Mouse (Mus musculus): ENCODE measurements around the gene Nek8. TPM values are rescaled to one million over a fixed set of nuclear protein-coding genes. Genes with fewer than 3 reads are reported as not detected.
A peak's percentile ranks its signal among the peaks of the same experiment; 100 is the strongest.

Gene Nek8
- polyA plus RNA-seq, 1 experiment from 2014 or later = 11.3 TPM

DNA sequence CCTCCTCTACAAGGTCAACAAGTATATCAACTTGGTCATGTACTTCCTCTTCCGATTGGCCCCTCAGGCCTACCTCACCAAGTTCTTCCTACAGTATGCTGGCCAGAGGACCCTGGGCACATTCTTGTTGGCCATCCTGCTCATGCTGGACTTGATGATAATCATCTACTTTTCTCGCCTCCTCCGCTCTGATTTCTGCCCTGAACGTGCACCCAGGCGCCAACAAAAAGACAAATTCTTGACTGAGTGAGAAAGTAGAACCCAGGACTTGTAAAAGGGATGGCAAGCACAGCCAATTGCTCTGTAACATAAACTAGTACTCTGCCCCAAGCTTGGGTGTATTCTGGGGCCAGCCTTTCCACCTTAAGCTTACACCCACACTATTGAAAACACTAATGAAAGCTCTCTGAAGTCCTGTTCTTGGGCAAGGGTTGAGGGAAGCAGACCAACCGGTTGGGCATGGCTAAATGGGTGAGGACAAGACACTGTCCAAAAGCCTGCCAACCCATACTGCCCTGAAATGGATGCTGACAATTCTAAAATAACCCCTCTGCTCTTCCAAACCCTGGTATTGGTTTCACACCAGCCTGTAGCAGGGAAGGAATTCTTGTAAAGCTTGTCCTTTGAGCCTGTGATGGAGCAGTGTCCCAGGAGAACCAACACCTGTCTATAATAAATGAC lies 3.7 kb upstream of the Nek8 start:
- Histone ChIP-seq H3K27me3 (ENCODE audit: insufficient read depth, poor library complexity, severe bottlenecking) (no peaks in the 10 kb centered on the region), H3K4me3 (peak overlapping the region; percentile 32), H3K27ac (no peak overlapping the region), H3K36me3 (peaks cover 42% of the 10 kb centered on the region), H3K9me3 (no peaks in the 10 kb centered on the region), H3K4me1 (replicated peaks) (peaks cover 70% of the 10 kb centered on the region)
- 79% methylated on average over 6 of the region's 6 CpGs for WGBS
- DNase-seq (ENCODE audit: low spot score) = no peak

DNA sequence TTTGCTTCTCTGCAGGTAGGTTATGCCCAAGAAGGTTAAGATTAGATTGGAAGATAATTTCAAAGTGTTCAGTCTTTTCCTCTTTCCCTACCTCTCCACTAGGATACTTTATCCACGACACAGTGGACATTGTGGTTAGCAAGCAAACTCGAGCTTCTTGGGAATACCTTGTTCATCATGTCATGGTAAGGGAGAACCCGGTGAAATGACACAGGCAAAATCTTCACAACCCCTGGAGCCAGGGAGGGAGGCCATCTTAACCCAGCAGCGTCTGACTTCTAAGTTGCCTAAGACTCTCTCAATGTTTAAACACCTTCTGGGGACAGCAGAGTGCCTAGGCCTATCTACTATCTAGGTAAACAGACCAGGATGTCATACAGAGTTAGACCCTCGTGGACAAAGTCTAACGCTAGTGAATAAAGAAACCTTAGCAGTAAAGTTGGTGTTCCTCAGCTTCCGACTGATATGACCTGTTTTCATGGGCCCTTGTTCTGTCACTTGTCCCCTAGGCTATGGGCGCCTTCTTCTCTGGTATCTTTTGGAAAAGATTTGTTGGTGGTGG lies 3.0 kb upstream of the Nek8 start:
- Histone ChIP-seq H3K4me3 (peak overlapping the region; percentile 62), H3K4me1 (replicated peaks) (peaks cover 70% of the 10 kb centered on the region), H3K27me3 (ENCODE audit: insufficient read depth, poor library complexity, severe bottlenecking) (no peaks in the 10 kb centered on the region), H3K36me3 (peaks cover 42% of the 10 kb centered on the region), H3K9me3 (no peaks in the 10 kb centered on the region), H3K27ac (no peak overlapping the region)
- DNase-seq (ENCODE audit: low spot score) = no peak
- WGBS = 31% methylated on average over 8 of the region's 8 CpGs

DNA sequence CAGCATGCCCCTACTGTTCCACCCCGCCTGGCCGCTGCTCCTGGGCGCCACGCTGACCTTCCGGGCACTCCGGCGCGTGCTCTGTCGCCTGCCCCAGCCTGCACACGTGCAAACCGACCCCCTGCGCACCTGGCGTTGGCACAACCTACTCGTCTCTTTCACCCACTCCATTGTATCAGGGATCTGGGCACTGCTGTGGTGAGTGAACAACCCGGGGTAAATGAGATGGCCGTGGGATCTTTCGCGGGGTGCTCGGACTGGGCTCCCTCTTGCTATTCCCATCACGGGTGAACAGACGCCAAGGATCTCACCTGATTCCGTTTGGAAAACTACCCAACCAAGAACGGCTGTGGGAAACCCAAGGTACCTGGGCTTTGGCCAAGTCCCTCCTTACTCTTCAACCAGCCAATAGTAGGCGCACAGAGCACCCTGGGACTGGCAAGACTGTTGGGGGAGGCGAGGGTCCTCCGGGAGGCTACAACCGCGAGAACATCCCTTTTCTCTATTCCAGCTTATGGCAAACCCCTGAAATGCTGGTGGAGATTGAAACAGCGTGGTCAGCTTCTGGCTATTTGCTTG lies 2.5 kb upstream of the Nek8 start:
- H3K4me1 ChIP-seq (replicated peaks) = peaks cover 66% of the 10 kb centered on the region
- WGBS = under 1% methylated on average over 29 of the region's 29 CpGs
- peak overlapping the region; percentile 93 for H3K27ac ChIP-seq
- peak overlapping the region; percentile 62 for H3K4me3 ChIP-seq
- H3K36me3 ChIP-seq = peaks cover 42% of the 10 kb centered on the region
- no peaks in the 10 kb centered on the region for H3K9me3 ChIP-seq
- DNase-seq (ENCODE audit: low spot score) = peak; percentile 58
- no peaks in the 10 kb centered on the region for H3K27me3 ChIP-seq (ENCODE audit: insufficient read depth, poor library complexity, severe bottlenecking)

DNA sequence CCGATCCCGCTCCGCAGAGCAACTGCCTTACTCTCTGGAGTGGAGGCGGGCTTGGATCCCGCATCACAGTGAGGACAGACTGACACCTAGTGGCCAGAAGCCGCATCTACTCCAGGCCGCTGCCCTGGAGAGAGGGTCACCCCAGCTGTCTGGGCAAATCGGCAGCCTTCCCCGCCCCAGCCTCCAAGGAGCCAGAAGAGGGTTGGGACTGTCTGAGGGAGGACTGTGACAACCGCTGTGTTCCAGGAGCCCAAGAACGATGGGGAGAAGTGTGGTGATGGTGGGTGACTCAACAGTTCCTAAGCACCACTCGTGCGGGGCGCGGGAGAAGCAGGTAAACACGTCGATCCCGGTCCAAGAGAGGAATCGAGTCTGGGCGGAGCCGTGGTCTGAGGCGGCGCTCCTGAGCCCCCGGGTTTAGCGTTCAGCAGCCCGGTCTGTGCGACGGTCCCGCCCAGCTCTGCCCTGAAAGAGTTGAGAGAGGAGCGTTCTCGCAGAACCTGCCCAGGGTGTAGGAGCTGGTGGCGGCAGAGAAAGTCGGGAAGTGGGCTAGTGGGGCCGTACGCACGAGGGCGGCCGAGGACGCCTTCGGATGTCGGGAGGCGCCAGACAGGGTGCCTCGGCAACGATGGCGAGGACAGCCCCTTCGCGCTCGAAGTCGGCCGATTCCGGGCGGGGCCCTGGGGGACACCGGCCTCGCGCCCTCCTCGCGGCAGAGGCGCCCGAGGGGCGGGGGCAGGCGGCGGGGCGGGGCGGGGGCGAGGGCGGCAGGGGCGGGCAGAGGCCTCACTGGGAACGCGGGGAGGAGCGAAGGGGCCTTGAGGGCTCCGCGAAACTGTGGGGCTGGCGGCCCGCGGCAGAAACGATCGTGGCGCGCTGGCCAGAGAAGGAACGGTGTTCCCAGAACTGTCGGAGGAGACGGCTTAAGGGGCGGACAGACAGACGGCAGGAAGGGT lies 1.7 kb upstream of the Nek8 start:
- peaks cover 42% of the 10 kb centered on the region for H3K36me3 ChIP-seq

DNA sequence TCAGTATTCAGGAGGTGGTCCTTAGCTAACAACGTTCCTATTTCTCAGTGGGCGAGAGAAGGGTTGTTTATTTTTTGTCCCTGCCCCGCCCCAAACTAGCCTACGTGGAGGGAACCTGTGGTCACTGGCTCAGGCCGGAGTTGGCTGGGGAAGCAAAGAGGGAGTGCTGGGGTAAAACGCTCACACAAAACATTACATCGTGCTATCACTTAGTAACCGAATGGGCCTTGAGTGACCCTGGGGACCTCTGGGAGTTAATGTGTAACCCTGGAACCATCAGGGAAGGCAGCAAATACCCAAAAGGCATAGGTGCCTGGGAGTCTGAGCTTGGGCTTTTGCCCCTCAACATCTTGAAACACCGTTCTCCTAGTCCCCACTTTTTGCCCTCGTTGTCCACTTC lies 962 bp upstream of the Nek8 start:
- Histone ChIP-seq H3K27ac (peak overlapping the region; percentile 93), H3K36me3 (peaks cover 40% of the 10 kb centered on the region), H3K27me3 (ENCODE audit: insufficient read depth, poor library complexity, severe bottlenecking) (no peaks in the 10 kb centered on the region), H3K4me1 (replicated peaks) (peaks cover 62% of the 10 kb centered on the region), H3K4me3 (peak overlapping the region; percentile 62), H3K9me3 (no peaks in the 10 kb centered on the region)
- WGBS = 1% methylated on average over 10 of the region's 10 CpGs
- DNase-seq (ENCODE audit: low spot score) = no peak

More for the DNA sequence above, 1.7 kb upstream of the Nek8 start:
- H3K27me3 ChIP-seq (ENCODE audit: insufficient read depth, poor library complexity, severe bottlenecking) = no peaks in the 10 kb centered on the region
- H3K9me3 ChIP-seq = no peaks in the 10 kb centered on the region
- peak overlapping the region; percentile 93 for H3K27ac ChIP-seq
- H3K4me1 ChIP-seq (replicated peaks) = peaks cover 62% of the 10 kb centered on the region
- under 1% methylated on average over 82 of the region's 84 CpGs for WGBS
- H3K4me3 ChIP-seq = peak overlapping the region; percentile 62
- peak; percentile 96 for DNase-seq (ENCODE audit: low spot score)

DNA sequence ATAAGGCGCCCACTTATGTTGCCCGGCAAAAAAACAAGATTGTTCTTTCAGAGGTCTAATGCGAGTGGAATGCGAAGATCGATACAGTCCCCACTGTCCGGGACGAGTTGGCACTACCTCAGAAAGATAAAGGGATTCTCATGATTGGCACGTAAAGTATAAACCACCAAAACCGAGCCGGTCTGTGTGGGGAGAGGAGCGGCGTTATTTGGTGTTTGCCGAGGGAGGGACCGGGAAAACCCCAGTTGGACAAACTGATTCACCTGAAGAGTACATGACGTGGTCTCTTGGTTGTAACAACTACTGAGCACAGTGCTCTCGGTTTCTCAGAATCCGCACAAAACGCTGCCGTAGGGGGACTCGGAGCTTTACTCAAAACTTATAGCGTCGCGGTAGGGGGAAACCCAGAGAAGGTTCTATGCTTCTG lies 443 bp upstream of the Nek8 start:
- Histone ChIP-seq H3K4me3 (peak overlapping the region; percentile 62), H3K36me3 (peaks cover 35% of the 10 kb centered on the region), H3K9me3 (no peaks in the 10 kb centered on the region), H3K27me3 (ENCODE audit: insufficient read depth, poor library complexity, severe bottlenecking) (no peaks in the 10 kb centered on the region), H3K4me1 (replicated peaks) (peaks cover 57% of the 10 kb centered on the region), H3K27ac (peak overlapping the region; percentile 93)
- DNase-seq (ENCODE audit: low spot score) = no peak
- 1% methylated on average over 23 of the region's 23 CpGs for WGBS

DNA sequence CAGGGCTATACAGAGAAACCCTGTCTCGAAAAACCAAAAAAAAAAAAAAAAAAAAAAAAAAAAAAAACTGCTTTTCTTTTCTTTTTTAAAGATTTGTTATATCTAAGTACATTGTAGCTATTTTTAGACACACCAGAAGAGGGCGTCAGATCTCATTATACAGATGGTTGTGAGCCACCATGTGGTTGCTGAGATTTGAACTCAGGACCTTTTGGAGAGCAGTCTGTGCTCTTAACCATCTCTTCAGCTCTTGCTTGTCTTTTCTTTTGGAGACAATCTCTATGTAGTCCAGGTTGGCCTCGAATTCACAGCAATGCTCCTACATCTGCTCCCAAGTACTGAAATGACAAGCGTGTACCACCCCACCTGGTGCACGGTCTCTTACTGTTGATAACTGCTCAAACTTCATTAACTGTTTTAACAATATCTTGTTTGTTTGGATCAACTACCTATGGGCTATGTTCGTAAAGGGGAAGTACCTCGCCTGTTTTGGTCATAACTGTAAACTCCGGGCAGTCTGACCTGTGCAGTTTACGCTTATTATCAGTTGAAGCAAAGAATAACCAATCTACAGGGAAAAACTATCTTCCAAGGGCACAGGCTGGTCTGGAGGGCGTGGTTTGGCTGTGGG lies 589 bp downstream of the Nek8 start:
- WGBS = 11% methylated on average over 10 of the region's 10 CpGs
- Histone ChIP-seq H3K27me3 (ENCODE audit: insufficient read depth, poor library complexity, severe bottlenecking) (no peaks in the 10 kb centered on the region), H3K4me3 (peak overlapping the region; percentile 62), H3K36me3 (peaks cover 29% of the 10 kb centered on the region), H3K4me1 (replicated peaks) (peaks cover 48% of the 10 kb centered on the region), H3K27ac (peak overlapping the region; percentile 93), H3K9me3 (no peaks in the 10 kb centered on the region)
- DNase-seq (ENCODE audit: low spot score) = no peak

DNA sequence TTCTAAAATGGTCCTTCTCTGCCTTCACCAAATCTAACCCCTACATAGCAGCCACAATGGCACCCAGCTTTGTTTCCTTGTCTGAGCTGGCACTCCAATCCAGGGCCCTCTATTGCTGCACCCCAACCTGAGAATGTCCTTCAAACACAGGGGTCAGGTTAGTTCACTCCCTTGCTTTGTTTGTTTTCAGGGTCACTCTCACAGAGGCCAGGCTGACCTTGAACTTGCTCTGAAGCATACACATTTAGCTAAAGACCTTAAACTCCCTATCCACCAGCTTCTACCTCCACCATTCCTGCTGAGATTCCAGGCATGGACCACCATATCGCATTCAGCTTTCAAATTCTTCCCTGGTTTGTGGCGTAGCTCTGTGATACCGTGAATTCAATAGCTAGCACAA lies 2.0 kb downstream of the Nek8 start:
- Histone ChIP-seq H3K9me3 (no peaks in the 10 kb centered on the region), H3K27me3 (ENCODE audit: insufficient read depth, poor library complexity, severe bottlenecking) (no peaks in the 10 kb centered on the region), H3K4me1 (replicated peaks) (peaks cover 34% of the 10 kb centered on the region), H3K36me3 (peaks cover 20% of the 10 kb centered on the region), H3K4me3 (no peak overlapping the region), H3K27ac (no peak overlapping the region)
- DNase-seq (ENCODE audit: low spot score) = no peak
- 93% methylated on average over 3 of the region's 3 CpGs for WGBS

DNA sequence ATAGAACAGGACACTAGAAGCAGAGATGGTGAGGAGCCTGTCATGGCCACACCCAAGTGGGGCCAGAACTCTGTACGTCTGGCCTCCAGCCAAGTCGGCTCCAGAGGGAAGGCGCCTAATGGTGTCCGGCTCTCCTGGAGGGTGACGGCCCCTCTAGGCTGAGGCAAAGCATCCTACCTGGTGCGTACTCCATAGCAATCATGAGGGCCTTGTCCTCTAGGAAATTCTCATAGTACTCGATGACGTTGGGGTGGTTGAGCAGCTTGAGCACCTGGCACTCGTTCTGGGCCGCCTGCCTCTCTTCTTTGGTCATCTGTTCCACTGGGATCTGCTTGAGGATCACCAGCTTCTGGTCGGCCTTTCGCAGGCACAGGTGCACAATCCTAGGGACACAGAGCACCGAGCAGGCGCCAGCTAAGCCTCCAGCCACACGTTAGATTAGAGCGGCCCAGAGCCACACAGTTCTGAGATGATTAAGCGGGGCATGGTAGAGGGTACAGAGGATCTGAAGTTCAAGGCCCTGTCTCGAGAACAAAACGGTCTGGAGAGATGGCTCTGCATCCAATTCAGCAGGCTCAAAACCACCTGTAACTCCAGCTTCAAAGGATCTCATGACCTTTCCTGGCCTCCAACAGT lies 3.6 kb downstream of the Nek8 start:
- Histone ChIP-seq H3K36me3 (peaks cover 9% of the 10 kb centered on the region), H3K27me3 (ENCODE audit: insufficient read depth, poor library complexity, severe bottlenecking) (0 out of 2 replicates have a peak, but pooled peaks cover 1% of the 10 kb centered on the region), H3K27ac (no peak overlapping the region), H3K9me3 (no peaks in the 10 kb centered on the region), H3K4me3 (no peak overlapping the region), H3K4me1 (replicated peaks) (peaks cover 22% of the 10 kb centered on the region)
- DNase-seq (ENCODE audit: low spot score) = no peak
- WGBS = 88% methylated on average over 19 of the region's 19 CpGs

DNA sequence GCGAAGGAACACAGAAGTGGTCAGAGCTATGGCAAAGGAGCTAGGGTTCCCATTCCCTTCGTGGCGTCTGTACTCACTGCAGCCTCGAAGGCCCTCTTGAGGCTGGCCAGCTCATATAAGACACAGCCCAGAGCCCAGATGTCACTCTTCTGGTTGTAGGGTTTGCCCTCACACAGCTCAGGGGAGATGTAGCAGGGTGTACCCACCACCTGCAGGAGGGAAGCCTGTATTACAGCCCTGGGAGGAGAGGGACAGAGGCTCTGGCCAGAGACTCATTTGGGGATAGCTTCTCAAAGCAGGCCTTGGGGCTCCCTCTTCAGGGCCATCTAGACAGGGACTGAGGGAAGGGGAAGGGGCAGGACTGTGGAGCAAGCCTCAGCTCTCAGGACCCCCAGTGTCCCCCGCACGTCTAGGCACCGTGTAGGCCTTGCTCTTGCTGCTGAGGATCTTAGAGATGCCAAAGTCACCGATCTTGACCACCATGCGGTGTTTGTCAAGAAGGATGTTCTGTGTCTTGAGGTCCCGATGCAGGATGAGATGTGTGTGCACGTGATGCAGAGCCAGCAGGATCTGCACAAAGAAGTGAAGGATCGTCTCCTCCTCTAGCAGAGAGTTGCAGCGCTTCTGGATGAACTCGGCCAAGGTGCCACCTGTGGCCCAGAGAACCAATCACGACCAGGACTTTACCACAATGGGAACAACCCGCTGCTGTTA lies 4.3 kb downstream of the Nek8 start:
- Histone ChIP-seq H3K4me3 (no peak overlapping the region), H3K27me3 (ENCODE audit: insufficient read depth, poor library complexity, severe bottlenecking) (peaks cover 8% of the 10 kb centered on the region), H3K36me3 (peaks cover 9% of the 10 kb centered on the region), H3K4me1 (replicated peaks) (peaks cover 15% of the 10 kb centered on the region), H3K27ac (no peak overlapping the region), H3K9me3 (no peaks in the 10 kb centered on the region)
- 82% methylated on average over 16 of the region's 16 CpGs for WGBS
- no peak for DNase-seq (ENCODE audit: low spot score)

DNA sequence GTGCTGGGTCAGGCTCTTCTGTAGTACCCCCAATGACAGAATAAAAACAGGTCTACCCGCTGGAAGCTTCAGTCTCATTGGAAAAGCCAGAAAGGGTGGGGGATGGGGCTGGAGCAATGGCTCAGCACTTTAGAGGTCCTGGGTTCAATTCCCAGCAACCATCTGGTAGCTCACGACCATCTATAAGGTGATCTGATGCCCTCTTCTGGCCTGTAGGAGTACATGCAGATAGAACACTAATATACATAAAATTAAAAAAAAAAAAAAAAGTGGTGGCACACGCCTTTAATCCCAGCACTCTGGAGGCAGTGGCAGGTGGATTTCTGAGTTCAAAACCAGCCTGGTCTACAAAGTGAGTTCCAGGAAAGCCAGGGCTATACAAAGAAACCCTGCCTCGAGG lies 5.1 kb downstream of the Nek8 start:
- H3K9me3 ChIP-seq = no peaks in the 10 kb centered on the region
- H3K4me3 ChIP-seq = no peak overlapping the region
- 65% methylated on average over 4 of the region's 4 CpGs for WGBS
- H3K27me3 ChIP-seq (ENCODE audit: insufficient read depth, poor library complexity, severe bottlenecking) = peaks cover 14% of the 10 kb centered on the region
- no peak overlapping the region for H3K27ac ChIP-seq
- H3K36me3 ChIP-seq = peaks cover 9% of the 10 kb centered on the region
- H3K4me1 ChIP-seq (replicated peaks) = peaks cover 15% of the 10 kb centered on the region
- DNase-seq (ENCODE audit: low spot score) = no peak
